Mouse (Mus musculus) G1E (cell line): ENCODE measurements at regions not wholly inside any gene's neighbourhood (a gene's known extent, or its start where the extent isn't known, plus 50 kb on each side); places are given as distances from the start of the nearest gene placed in this dataset.

Experiments
- CTCF ChIP-seq: IDR thresholded peaks from 2 replicates; pipeline ENCODE4 v1.5.1; 2012; ENCODE audit warnings: low read depth, low read length, inconsistent platforms, mixed read lengths
- GATA1 ChIP-seq: IDR thresholded peaks from 2 replicates; pipeline ENCODE4 v1.6.1; 2012; ENCODE audit warnings: borderline replicate concordance, low read length, inconsistent platforms, mixed read lengths
- POLR2AphosphoS5 ChIP-seq: IDR thresholded peaks from 2 replicates; pipeline ENCODE4 v1.6.1; 2012; ENCODE audit warnings: low read depth, low read length, inconsistent platforms; ENCODE audit not compliant: insufficient replicate concordance
- TAL1 ChIP-seq: conservative IDR thresholded peaks from 2 replicates; pipeline ENCODE4 v1.6.1; 2012; ENCODE audit warnings: low read depth, low read length, inconsistent platforms, mixed read lengths

- no peak for TF ChIP-seq CTCF
- no peak for TF ChIP-seq POLR2AphosphoS5
- TF ChIP-seq TAL1: no peak
- no peak for TF ChIP-seq GATA1
These were observed 89.9 kb upstream of the Nsun6 start for GRCm38 (mm10) chr2:15144781-15145180.
